Mouse (Mus musculus) embryonic facial prominence, embryonic 15.5 days (tissue): ENCODE measurements at regions not wholly inside any gene's neighbourhood (a gene's known extent, or its start where the extent isn't known, plus 50 kb on each side); places are given as distances from the start of the nearest gene placed in this dataset.

ENCODE experiments used
- ATAC-seq: fragments of 200-750 bp; cut with Nextera tagmentation; 2 replicates; pipeline ENCODE4 v1.8.0; 2017; ENCODE audit warnings: low read depth, moderate TSS enrichment; ENCODE audit not compliant: insufficient number of reproducible peaks, low FRiP score, low TSS enrichment
- H3K27ac ChIP-seq: fragments of 300-500 bp; sonication (generic); replicated peaks from 2 replicates; pipeline ENCODE4 v1.5.1; 2015; ENCODE audit warnings: mild to moderate bottlenecking, inconsistent platforms
- H3K27me3 ChIP-seq: fragments of 300-500 bp; sonication (generic); 2 replicates; pipeline ENCODE4 v1.6.1; 2015; ENCODE audit warnings: inconsistent platforms
- H3K36me3 ChIP-seq: fragments of 300-500 bp; sonication (generic); 2 replicates; pipeline ENCODE4 v1.6.1; 2015; ENCODE audit warnings: mild to moderate bottlenecking, inconsistent platforms
- H3K4me1 ChIP-seq: fragments of 300-500 bp; sonication (generic); 2 replicates; pipeline ENCODE4 v1.6.1; 2015; ENCODE audit warnings: inconsistent platforms
- H3K4me2 ChIP-seq: fragments of 300-500 bp; sonication (generic); replicated peaks from 2 replicates; pipeline ENCODE4 v1.6.1; 2015; ENCODE audit warnings: mild to moderate bottlenecking, inconsistent platforms
- H3K4me3 ChIP-seq: fragments of 300-500 bp; sonication (generic); replicated peaks from 2 replicates; pipeline ENCODE4 v1.5.1; 2015; ENCODE audit warnings: mild to moderate bottlenecking, inconsistent platforms
- H3K9ac ChIP-seq: fragments of 300-500 bp; sonication (generic); 2 replicates; pipeline ENCODE4 v1.6.1; 2015; ENCODE audit warnings: inconsistent platforms
- H3K9me3 ChIP-seq: fragments of 300-500 bp; sonication (generic); replicated peaks from 2 replicates; pipeline ENCODE4 v1.6.1; 2016; ENCODE audit warnings: inconsistent platforms
- WGBS: fragments of 180-500 bp; shearing (Covaris S2); methylation state at CpG from one replicate; pipeline ENCODE4 v1.1.7; 2015; 5-methylcytosine and 5-hydroxymethylcytosine counted together

DNA sequence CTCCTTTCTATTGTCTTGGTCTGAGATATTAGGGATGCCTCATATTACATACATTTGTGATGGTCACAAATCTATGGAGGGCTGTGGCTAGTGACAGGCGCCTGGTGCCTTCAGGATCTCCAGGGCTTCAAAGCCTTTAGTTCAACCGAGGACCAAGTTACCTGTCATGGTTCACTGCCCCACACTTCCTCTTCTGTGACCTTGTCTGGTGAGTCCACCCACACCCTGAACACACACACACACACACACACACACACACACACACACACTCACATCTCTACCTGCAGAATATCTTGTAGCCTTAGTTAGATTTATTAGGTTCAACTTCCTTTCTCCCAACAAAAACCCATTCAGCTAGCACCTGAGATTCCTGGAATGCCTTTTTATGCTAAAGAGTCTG, 156.3 kb downstream of the Gm9733 start:
- no peak overlapping the region for H3K4me2 ChIP-seq
- ATAC-seq, result no peak
- H3K9ac ChIP-seq, result no peak overlapping the region
- H3K27ac ChIP-seq, result no peak overlapping the region
- H3K27me3 ChIP-seq, result no peaks in the 10 kb centered on the region
- WGBS, result 81% methylated on average over 2 of the region's 2 CpGs
- no peaks in the 10 kb centered on the region for H3K36me3 ChIP-seq
- no peak overlapping the region for H3K4me3 ChIP-seq
- no peaks in the 10 kb centered on the region for H3K4me1 ChIP-seq
- no peaks in the 10 kb centered on the region for H3K9me3 ChIP-seq

DNA sequence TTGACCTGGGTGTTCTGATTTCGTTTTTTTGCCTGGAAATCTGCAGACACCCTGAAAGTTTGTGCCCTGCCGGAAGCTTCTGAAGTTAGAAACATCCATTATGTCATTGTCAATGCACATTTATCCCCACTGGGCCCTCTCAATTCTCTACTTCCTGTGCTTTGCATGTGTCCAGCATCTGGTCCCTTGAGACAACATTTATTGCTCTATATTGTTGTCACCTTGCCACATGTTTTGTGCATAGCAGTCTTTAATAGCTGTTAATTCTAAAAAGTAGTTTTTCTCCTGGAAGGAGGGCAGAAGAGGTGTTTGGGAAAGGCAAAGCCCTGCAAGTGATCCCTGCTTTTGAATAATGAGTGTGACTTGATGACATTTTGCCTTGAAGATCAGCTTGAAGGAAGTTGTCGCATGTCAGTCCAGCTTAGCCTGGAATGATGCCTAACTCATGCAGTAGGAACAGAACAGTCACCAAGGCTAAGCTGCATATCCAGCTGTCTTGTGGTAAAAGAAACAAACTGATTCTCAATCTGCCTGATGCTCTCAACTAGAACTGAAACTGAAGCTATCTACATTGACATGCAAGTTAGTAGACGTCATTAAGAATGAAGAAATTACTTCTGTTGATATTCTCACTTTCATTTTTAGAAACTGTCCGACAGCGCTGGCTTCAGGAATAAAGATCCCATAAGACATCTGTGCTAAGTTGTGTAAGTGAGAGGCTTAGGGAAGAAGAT, 152.9 kb downstream of the Gm9733 start:
- Histone ChIP-seq H3K9ac (no peak overlapping the region), H3K4me1 (no peaks in the 10 kb centered on the region), H3K36me3 (no peaks in the 10 kb centered on the region), H3K27me3 (no peaks in the 10 kb centered on the region), H3K4me2 (no peak overlapping the region), H3K27ac (no peak overlapping the region), H3K4me3 (no peak overlapping the region), H3K9me3 (no peaks in the 10 kb centered on the region)
- no peak for ATAC-seq
- WGBS, result 70% methylated on average over 6 of the region's 6 CpGs

DNA sequence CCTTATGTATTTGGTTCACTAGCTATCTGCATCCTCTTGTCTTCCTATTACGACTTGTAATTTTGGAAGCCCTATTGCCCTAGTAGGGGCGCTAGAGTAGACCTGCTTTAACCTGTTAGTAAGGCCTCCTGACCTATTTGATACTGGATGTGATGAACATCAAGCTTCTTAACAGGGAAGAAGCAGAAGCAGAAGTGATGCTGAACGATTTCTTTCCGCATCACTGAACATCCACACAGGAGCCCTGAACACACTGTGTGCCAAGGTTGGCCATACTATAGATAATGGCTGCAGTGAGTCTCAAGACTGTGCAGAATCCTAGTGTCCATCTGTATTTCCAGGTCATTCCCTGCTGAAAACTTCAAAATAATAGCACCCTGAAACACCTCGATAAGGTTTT, 151.0 kb downstream of the Gm9733 start:
- no peaks in the 10 kb centered on the region for H3K9me3 ChIP-seq
- H3K4me2 ChIP-seq, result no peak overlapping the region
- no peak for ATAC-seq
- H3K27ac ChIP-seq, result no peak overlapping the region
- H3K27me3 ChIP-seq, result no peaks in the 10 kb centered on the region
- H3K4me1 ChIP-seq, result no peaks in the 10 kb centered on the region
- H3K4me3 ChIP-seq, result no peak overlapping the region
- 93% methylated on average over 5 of the region's 5 CpGs for WGBS
- H3K36me3 ChIP-seq, result no peaks in the 10 kb centered on the region
- no peak overlapping the region for H3K9ac ChIP-seq

GRCm38 (mm10) chr3:15186731-15187130, 145.4 kb downstream of the Gm9733 start:
- 71% methylated on average over 3 of the region's 3 CpGs for WGBS
- no peak overlapping the region for H3K4me3 ChIP-seq
- no peak overlapping the region for H3K4me2 ChIP-seq
- ATAC-seq, result no peak
- H3K27ac ChIP-seq, result no peak overlapping the region
- H3K9ac ChIP-seq, result no peak overlapping the region
- no peaks in the 10 kb centered on the region for H3K4me1 ChIP-seq
- no peaks in the 10 kb centered on the region for H3K36me3 ChIP-seq
- H3K9me3 ChIP-seq, result no peaks in the 10 kb centered on the region
- no peaks in the 10 kb centered on the region for H3K27me3 ChIP-seq

DNA sequence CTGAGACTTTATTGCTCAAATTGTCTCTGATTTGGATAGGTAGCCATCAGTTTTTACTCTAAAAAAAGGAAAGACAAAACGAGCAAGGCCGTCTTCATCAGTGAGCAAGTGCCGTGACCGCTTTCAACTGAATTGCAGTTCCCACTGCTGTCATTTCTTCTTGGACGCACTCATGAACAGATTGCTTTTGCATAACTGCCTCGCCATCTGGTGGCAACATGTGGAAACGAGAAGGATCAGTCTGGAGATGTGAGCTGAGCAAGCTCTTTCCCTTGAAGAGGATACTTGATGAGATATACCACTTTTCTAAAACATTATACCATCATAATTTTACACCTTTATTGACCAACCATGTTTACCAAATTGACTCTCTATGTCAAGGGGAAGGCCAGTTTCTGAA, 137.7 kb downstream of the Gm9733 start:
- H3K4me2 ChIP-seq, result no peak overlapping the region
- no peaks in the 10 kb centered on the region for H3K9me3 ChIP-seq
- H3K9ac ChIP-seq, result no peak overlapping the region
- H3K27ac ChIP-seq, result no peak overlapping the region
- WGBS, result 2% methylated on average over 7 of the region's 7 CpGs
- no peaks in the 10 kb centered on the region for H3K4me1 ChIP-seq
- no peaks in the 10 kb centered on the region for H3K27me3 ChIP-seq
- H3K4me3 ChIP-seq, result no peak overlapping the region
- no peak for ATAC-seq
- H3K36me3 ChIP-seq, result no peaks in the 10 kb centered on the region

GRCm38 (mm10) chr3:15196101-15196500, 136.0 kb downstream of the Gm9733 start:
- H3K36me3 ChIP-seq, result no peaks in the 10 kb centered on the region

DNA sequence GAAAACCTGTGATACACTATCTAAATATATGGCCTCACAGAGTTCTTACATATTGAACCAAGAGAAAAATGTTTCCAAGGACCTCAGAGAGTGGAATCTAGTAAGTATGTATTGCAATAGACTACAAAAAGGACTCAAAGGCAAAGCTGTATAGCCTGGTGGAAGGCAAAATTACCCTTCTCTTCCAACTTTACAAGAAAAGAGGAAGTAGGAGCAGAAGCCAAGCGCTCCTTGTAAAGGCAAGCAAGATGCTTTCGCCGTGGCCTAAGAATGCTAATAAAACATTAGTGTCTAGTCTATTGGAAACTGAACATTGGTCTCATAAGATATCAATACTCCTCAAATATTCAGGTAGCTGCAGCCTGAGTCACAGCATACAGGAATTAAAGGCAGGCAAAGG, 134.0 kb downstream of the Gm9733 start:
- no peaks in the 10 kb centered on the region for H3K4me1 ChIP-seq
- no peak for ATAC-seq
- no peak overlapping the region for H3K4me2 ChIP-seq
- 85% methylated on average over 3 of the region's 3 CpGs for WGBS
- no peak overlapping the region for H3K4me3 ChIP-seq
- H3K9me3 ChIP-seq, result no peaks in the 10 kb centered on the region
- H3K27me3 ChIP-seq, result no peaks in the 10 kb centered on the region
- H3K9ac ChIP-seq, result no peak overlapping the region
- H3K27ac ChIP-seq, result no peak overlapping the region
- H3K36me3 ChIP-seq, result no peaks in the 10 kb centered on the region

More at GRCm38 (mm10) chr3:15196101-15196500, 136.0 kb downstream of the Gm9733 start:
- no peaks in the 10 kb centered on the region for H3K27me3 ChIP-seq
- no peak overlapping the region for H3K4me2 ChIP-seq
- no peak for ATAC-seq
- H3K27ac ChIP-seq, result no peak overlapping the region
- H3K4me1 ChIP-seq, result no peaks in the 10 kb centered on the region
- H3K4me3 ChIP-seq, result no peak overlapping the region
- H3K9me3 ChIP-seq, result no peaks in the 10 kb centered on the region
- 54% methylated on average over 1 of the region's 1 CpGs for WGBS
- H3K9ac ChIP-seq, result no peak overlapping the region

DNA sequence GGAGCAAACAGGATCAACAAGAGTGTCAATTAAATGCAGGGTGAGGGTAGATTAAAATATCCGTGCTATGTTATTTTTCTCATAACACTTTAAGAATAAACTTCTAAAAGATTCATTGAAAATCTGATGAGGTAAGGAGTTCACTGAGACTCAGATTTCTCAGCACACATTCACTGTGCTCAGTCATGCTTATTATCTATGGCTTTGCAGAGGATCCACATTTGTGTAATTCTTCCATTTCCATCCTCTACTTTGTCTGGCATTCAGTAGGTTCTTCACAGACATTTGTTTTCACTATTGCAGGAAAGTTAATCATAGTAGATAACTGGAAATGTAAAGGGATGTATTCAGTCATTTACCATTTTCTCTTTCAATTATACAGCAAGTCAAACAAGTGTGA, 131.8 kb downstream of the Gm9733 start:
- WGBS, result 48% methylated on average over 1 of the region's 1 CpGs

DNA sequence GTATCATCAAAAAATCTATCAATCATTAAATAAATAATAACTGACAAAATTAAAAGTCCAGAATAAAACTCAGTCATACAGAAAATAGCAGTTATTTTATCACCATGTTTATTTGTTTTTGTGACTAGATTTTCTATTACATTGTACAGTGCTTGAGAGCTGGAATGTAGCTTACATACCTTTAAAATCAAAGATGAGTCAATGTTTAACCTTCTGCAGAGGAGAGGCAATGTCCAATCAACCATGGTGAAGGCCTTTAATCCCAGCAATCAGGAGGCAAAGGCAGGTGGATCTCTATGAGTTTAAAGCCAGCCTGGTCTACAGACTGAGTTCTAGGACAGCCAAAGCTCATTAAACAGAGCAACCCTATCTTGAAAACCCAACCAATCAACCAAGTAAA, 131.1 kb downstream of the Gm9733 start:
- no peak overlapping the region for H3K4me3 ChIP-seq
- no peak overlapping the region for H3K4me2 ChIP-seq
- no peaks in the 10 kb centered on the region for H3K9me3 ChIP-seq
- H3K36me3 ChIP-seq, result no peaks in the 10 kb centered on the region
- no peaks in the 10 kb centered on the region for H3K4me1 ChIP-seq
- H3K9ac ChIP-seq, result no peak overlapping the region
- no peak for ATAC-seq
- H3K27me3 ChIP-seq, result no peaks in the 10 kb centered on the region
- H3K27ac ChIP-seq, result no peak overlapping the region

More for the DNA sequence above, 131.8 kb downstream of the Gm9733 start:
- Histone ChIP-seq H3K27ac (no peak overlapping the region), H3K36me3 (no peaks in the 10 kb centered on the region), H3K9ac (no peak overlapping the region), H3K4me3 (no peak overlapping the region), H3K9me3 (no peaks in the 10 kb centered on the region), H3K4me2 (no peak overlapping the region), H3K4me1 (no peaks in the 10 kb centered on the region), H3K27me3 (no peaks in the 10 kb centered on the region)
- no peak for ATAC-seq

DNA sequence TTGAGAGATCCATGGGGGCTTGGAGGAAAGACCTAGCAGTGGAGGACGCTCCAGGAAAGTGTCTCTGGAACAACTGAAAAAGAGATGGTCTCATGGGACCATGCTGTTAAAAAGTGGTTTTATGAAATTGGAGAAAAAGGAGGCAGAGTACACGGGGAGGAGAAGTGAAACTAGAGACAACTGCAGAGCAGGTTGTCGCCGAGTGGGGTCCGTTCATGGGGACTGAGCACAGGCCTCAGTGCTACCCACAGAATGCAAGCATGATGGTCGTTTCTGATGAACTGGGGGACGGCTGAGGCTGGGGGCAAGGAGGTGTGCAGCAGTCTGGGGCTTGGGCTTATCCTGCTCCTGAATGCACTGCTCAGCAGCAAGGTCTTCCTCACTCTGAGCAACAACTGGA, 129.3 kb downstream of the Gm9733 start:
- Histone ChIP-seq H3K4me1 (no peaks in the 10 kb centered on the region), H3K36me3 (no peaks in the 10 kb centered on the region), H3K9ac (no peak overlapping the region), H3K4me3 (no peak overlapping the region), H3K27me3 (no peaks in the 10 kb centered on the region), H3K4me2 (no peak overlapping the region), H3K9me3 (no peaks in the 10 kb centered on the region), H3K27ac (no peak overlapping the region)
- WGBS, result 70% methylated on average over 7 of the region's 7 CpGs
- ATAC-seq, result no peak

- no peak overlapping the region for H3K27ac ChIP-seq
- H3K36me3 ChIP-seq, result no peaks in the 10 kb centered on the region
- H3K4me2 ChIP-seq, result no peak overlapping the region
- no peak overlapping the region for H3K4me3 ChIP-seq
- H3K9me3 ChIP-seq, result no peaks in the 10 kb centered on the region
- no peak overlapping the region for H3K9ac ChIP-seq
- no peaks in the 10 kb centered on the region for H3K27me3 ChIP-seq
- 60% methylated on average over 6 of the region's 6 CpGs for WGBS
- H3K4me1 ChIP-seq, result no peaks in the 10 kb centered on the region
- no peak for ATAC-seq
These were observed 126.6 kb downstream of the Gm9733 start for GRCm38 (mm10) chr3:15205266-15206229.
